Mouse (Mus musculus): Measurements from ENCODE around the gene Frmd6. TPM values are rescaled to one million over a fixed set of nuclear protein-coding genes. Genes with fewer than 3 reads are reported as not detected.

Frmd6 gene
- total RNA-seq, 4 experiments from 2014 or later = 17.7 to 24.5 (median 21.4) TPM

- DNase-seq (ENCODE audit: low spot score in 2 of 2) = no peak
These were observed 26.1 kb downstream of the Frmd6 start for GRCm38 (mm10) chr12:70851342-70851960.

GRCm38 (mm10) chr12:70853026-70853425 lies 27.7 kb downstream of the Frmd6 start:
- DNase-seq (ENCODE audit: low spot score in 2 of 2) = peak; percentile 34

GRCm38 (mm10) chr12:70855678-70856077 lies 30.4 kb downstream of the Frmd6 start:
- no peak for DNase-seq (ENCODE audit: low spot score in 2 of 2)

- DNase-seq (ENCODE audit: low spot score in 2 of 2) = no peak
These were observed 31.5 kb downstream of the Frmd6 start for GRCm38 (mm10) chr12:70856776-70857175.

- no peak for DNase-seq (ENCODE audit: low spot score in 2 of 2)
These were observed 38.0 kb downstream of the Frmd6 start for GRCm38 (mm10) chr12:70863281-70863680.

GRCm38 (mm10) chr12:70867780-70868179 lies 42.5 kb downstream of the Frmd6 start:
- no peak for DNase-seq (ENCODE audit: low spot score in 2 of 2)

- DNase-seq (ENCODE audit: low spot score in 2 of 2) = no peak
These were observed 43.1 kb downstream of the Frmd6 start for GRCm38 (mm10) chr12:70868190-70868987.

- DNase-seq (ENCODE audit: low spot score in 2 of 2) = no peak
These were observed 43.6 kb downstream of the Frmd6 start for GRCm38 (mm10) chr12:70868988-70869291.

GRCm38 (mm10) chr12:70873544-70873943 lies 48.2 kb downstream of the Frmd6 start:
- no peak for DNase-seq (ENCODE audit: low spot score in 2 of 2)

GRCm38 (mm10) chr12:70876270-70876998 lies 51.1 kb downstream of the Frmd6 start:
- no peak for DNase-seq (ENCODE audit: low spot score in 2 of 2)

GRCm38 (mm10) chr12:70877926-70878710 lies 52.8 kb downstream of the Frmd6 start:
- no peak for DNase-seq (ENCODE audit: low spot score in 2 of 2)

- DNase-seq (ENCODE audit: low spot score in 2 of 2) = no peak
These were observed 55.2 kb downstream of the Frmd6 start for GRCm38 (mm10) chr12:70880396-70880975.

GRCm38 (mm10) chr12:70881340-70881739 lies 56.0 kb downstream of the Frmd6 start:
- DNase-seq (ENCODE audit: low spot score in 2 of 2) = no peak

- DNase-seq (ENCODE audit: low spot score in 2 of 2) = peak; percentile 49 to 61
These were observed 56.5 kb downstream of the Frmd6 start for GRCm38 (mm10) chr12:70881854-70882253.

- no peak for DNase-seq (ENCODE audit: low spot score in 2 of 2)
These were observed 57.8 kb downstream of the Frmd6 start for GRCm38 (mm10) chr12:70883141-70883540.

- DNase-seq (ENCODE audit: low spot score in 2 of 2) = no peak
These were observed 58.8 kb downstream of the Frmd6 start for GRCm38 (mm10) chr12:70884113-70884512.

GRCm38 (mm10) chr12:70884973-70885372 lies 59.7 kb downstream of the Frmd6 start:
- DNase-seq (ENCODE audit: low spot score in 2 of 2) = no peak

GRCm38 (mm10) chr12:70885576-70885975 lies 60.3 kb downstream of the Frmd6 start:
- no peak for DNase-seq (ENCODE audit: low spot score in 2 of 2)

- DNase-seq (ENCODE audit: low spot score in 2 of 2) = no peak
These were observed 65.1 kb downstream of the Frmd6 start for GRCm38 (mm10) chr12:70890405-70890804.

GRCm38 (mm10) chr12:70890874-70891470 lies 65.7 kb downstream of the Frmd6 start:
- DNase-seq (ENCODE audit: low spot score in 2 of 2) = no peak

- DNase-seq (ENCODE audit: low spot score in 2 of 2) = no peak
These were observed 70.0 kb downstream of the Frmd6 start for GRCm38 (mm10) chr12:70895275-70895674.

Data from layer of hippocampus, adult 8-10 months (tissue).